Mouse (Mus musculus) large intestine, adult 2 months (tissue): ENCODE data around the gene Plch2. TPM values are rescaled to one million over a fixed set of nuclear protein-coding genes. Genes with fewer than 3 reads are reported as not detected.
"Not testable (repeated sequence)": the region's sequence is repeated elsewhere in the genome, so short reads cannot be mapped to it uniquely, and the experiment has no call there.

Experiments
- DNase-seq: peaks from one replicate; pipeline ENCODE4 v3.0.0-alpha.2; 2012; ENCODE audit warnings: low read depth, low spot score
- WGBS: fragments of 180-500 bp; shearing (Covaris S2); methylation state at CpG from one replicate; pipeline ENCODE4 v1.1.7; 2018; 5-methylcytosine and 5-hydroxymethylcytosine counted together
- polyA plus RNA-seq: library from polyadenylated mRNA; depleted of rRNA; stranded (reverse); fragments of >200 nt; gene quantifications from 2 replicates; pipeline ENCODE4 v1.2.3, GENCODE M21; 2012; rRNA removed

The Plch2 gene
- 28.5 and 45.9 TPM in 2 replicates for polyA plus RNA-seq

DNA sequence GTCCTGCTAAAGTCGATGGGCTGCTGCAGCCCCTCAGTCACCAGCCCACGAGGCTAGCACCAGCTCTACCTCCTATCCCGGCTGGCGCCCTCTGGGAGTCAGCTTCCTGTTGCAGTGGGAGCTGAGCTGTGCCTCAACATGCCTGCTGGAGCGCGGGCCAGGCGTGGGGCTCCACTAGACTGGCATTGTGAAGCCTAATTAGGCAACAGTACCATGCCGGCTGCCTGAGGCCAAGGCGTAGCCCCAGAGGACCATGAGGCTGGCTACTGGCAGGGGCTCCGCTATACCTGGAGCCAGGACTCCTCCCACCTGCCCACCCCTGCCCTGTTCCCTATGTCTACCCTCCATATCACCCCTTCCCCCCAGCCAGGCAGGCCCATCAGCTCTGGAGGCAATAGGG, at the start of gene Plch2:
Gene Plch2 (minus strand): TSS at position 61 of the 400 bp plus-strand sequence.
- no peak for DNase-seq
- 80% methylated on average over 10 of the region's 10 CpGs for WGBS

DNA sequence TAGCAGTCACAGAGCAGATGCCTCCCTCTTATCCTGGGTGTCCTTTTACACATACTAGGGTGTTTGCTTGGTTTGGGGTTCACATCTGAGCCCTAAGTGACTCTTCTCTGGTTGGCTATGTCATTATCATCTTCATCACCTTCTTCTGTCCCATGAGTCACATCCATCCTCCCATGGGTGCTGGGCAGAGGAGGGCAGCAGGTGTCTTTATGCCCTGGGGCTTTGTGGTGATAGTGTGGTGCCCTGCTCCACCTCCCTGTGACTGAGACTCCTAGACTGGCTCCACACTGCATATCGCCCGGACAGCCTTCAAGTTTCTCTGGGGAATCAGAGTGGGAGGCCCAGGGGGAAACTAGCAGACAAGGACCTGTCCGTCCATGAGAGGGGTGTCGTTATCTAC, 42.0 kb upstream of the Plch2 start:
- DNase-seq: no peak
- WGBS: 75% methylated on average over 4 of the region's 4 CpGs

DNA sequence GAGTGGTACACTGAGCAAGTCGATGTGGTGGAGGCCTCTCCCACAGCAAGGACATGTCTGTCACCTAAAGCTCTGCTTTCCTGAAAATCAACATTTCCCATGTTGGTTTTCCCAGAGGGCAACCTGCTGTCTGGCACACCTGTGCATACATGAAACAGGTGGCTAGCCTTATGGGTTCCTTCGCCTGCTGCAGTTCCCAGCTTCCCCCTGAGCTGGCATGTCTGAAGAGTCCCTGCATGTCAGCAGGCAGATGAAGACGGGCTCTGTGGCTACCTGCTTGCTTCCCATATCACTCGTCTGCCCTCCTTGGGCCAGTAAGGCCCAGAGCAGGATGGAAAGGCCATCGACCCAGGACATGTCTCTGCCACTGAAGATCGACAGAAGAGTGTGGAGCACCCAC, 40.9 kb upstream of the Plch2 start:
- DNase-seq: no peak
- 80% methylated on average over 6 of the region's 6 CpGs for WGBS

DNA sequence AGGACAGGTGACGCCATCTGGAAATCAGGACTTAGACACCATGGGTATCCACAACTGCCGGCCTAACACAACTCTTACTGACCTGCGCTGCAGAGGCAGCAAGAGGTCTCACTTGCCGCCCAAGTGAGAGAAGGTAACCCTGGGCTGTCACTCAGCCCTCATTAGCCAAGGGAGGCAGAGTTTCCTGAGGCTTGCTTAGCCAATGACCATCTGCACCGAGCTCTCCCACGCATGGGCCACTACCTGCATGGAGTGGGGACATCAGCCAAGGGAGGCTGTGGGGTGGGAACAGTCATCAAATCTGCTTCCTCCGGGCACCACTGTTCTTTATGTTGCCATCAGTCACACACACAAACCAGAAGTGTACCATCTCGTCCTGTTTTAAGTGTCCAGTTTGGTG, 39.4 kb upstream of the Plch2 start:
- DNase-seq: no peak
- WGBS: 88% methylated on average over 8 of the region's 8 CpGs

DNA sequence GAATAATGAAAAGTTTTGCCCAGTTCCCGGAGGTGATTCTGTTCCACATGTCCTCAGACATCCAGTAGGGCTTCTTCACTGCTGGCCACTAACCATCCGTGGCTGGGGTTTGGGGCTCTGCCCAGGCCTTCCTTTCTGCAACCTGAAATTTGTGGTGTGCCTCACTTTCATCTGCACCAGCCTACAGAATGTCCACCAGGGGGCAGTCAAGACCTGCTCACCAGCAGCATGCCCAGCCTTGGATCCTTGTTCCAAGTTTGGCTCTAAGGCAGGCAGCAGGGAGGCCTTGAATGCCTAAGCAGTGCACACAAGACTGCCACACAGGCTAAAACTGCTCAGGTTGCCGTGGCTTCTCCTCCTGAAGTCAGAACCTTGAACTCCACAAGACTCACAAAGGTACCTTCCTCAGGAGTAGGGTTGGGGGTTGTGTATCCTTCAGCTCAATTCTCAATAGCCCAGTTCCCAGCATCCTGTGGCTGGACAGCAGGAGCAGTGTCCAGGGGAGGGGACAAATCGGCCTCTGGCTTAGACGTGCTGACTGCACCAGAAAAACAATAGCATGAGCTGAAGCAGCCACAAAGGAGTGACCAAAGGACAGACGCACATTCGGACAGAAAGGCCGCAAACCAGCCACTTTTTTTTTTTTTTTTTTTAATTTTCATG, 38.8 kb upstream of the Plch2 start:
- WGBS: 44% methylated on average over 8 of the region's 8 CpGs
- peak; percentile 64 for DNase-seq

DNA sequence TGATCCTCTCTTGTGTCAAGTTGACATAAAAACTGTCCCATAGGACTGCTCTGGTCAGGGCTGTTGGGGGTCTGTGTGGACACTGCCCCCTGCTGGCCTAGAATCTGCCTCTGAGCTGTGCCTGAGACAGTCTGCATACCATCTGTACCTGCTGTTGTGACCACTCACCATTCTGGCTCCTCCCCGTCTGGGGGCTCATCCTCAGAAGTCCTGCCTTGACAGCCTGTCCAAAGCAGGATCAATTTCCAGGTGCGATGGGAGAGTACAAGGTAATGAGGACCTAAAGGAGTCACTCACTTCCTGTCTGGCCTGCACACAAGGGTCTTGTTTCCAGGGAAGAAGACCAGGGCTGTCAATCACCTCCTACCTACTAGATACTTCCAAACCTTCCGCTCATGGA, 38.0 kb upstream of the Plch2 start:
- 72% methylated on average over 3 of the region's 3 CpGs for WGBS
- DNase-seq: no peak

DNA sequence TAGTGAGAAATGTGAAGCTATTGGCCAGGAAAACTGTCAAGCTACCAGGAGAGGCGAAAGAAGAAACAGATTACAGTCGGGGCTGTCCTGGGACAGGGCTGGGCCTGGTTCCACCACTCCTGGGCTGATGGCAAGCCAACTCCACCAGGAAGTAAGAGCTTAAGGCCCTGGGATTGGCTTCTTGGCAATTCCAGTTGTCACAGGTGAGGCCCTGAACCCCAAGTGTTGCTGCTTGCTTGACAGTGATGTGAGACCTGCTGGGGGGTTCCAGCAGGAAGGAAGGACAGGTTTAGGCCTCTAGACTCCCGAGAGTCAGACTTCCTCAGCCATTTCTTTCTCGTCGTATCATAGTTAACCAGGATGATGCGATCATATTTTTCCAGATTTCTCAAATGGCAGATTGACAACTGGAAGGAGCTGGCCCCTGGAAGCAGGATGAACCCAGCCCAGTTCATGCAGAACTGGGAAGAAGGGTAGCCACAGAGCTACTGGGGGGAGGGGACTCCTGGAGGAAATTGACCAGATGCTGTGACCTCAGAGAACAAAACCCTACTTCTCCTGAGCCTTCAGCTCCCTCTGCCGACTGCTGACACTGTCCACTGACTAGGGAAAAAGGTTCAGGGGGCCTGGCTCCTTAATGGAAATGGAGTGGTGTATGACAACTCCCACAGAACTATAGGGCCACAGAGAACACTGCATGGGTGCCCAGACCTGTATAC, 37.0 kb upstream of the Plch2 start:
- WGBS: 76% methylated on average over 7 of the region's 7 CpGs
- DNase-seq: no peak

DNA sequence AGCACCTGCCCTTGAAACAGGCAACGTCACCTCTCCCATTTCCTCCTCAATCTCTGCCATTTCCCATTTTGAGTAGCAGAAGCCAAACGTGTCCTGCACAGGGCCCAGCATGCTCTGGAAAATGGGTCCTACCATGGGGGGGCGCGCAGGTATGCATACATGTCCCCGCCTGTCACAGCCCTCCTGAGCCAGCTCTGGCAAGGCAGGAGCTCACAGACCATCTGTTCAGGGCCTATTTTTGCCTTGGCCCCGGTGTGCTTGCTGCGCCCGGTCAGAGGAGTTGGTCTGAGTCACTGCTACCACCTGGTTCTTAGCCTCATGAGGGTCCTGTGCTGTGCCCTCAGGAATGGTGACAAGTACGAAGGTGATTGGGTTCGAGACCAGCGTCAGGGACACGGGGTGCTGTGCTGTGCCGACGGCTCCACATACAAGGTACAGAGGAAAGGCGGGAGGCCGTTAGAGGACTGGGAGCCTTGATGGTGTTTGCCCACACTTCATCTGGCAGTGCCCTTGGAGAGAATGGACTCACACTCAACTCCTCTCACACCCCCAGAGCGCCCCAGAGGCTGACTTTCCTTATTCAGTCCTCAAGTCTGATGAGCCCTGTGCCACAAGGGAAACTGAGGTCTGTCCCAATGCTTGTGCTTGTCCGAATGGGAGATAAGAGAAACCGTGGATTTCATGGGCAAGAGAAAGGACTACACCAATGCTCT, 36.3 kb upstream of the Plch2 start:
- 95% methylated on average over 19 of the region's 19 CpGs for WGBS
- DNase-seq: no peak

DNA sequence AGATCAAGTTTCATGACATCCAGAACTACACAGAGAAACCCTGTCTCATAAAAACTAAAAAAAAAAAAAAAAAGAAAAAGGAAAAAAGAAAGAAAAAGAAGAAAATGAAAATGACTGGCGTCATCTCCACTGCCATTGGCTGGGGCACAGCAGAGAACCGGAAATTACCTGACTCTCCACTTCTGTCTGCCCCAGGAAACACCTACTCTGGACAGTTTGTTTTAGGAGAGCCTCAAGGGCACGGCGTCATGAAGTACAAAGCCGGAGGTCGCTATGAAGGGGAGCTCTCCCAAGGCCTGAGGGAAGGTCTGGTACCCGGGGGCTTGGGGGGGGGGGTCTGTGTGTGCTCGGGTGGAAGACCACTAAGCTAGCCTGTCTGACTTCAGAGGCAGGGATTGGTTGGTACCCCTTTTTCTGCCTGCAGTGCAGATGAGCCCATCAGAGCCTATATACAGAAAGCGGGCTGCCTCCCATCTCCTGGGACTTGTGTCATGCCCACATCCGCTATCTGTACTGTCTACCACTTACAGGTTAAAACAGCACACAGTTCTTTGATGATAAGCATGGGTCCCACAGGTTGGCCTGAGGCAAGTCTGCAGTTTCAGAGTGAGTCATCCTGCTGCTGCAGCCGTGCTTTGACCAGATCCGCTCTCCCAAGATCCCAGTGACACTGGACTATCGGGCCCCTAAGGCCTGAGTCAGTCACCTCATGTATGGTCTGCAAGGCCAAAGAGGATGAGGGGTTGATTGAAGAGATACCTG, 34.3 kb upstream of the Plch2 start:
- no peak for DNase-seq
- WGBS: 90% methylated on average over 13 of the region's 13 CpGs

DNA sequence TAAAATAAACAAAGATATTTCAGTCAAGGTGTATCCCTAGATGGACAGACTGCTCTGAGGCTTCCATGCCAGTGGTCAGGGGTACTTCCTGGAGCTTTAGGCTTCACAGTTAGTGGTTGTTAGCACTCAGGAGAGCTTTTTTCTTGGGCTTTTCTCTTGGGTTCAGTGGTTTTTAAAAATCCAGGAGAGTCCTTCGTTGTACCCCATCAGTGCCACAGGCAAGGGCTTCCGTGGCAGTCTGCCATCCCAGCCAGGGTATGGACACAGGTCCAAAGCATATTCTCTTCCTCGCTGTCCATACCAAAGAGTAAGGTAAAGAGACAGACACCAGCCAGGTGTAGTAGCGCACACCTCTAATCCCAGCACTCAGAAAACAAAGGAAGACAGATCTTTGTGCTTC, 33.6 kb upstream of the Plch2 start:
- 95% methylated on average over 4 of the region's 4 CpGs for WGBS
- DNase-seq: no peak

DNA sequence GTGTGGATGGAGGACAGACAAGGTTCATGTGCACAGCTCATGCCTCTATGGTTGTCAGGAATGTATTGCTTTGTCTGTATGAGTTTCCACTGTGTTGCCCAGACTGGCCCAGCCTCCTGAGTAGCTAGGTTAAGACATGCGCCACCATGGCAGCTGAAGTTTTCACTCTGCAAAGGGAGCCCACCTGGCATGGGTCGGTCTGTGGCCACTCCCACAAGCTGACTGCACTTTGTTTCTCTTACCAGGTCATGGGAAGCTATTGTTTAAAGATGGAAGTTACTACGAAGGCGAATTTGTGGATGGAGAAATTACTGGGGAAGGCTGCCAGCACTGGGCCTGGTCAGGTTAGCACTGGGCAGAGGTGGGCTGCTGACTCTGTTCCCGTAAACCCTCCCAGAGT, 32.7 kb upstream of the Plch2 start:
- no peak for DNase-seq
- WGBS: 91% methylated on average over 5 of the region's 5 CpGs

DNA sequence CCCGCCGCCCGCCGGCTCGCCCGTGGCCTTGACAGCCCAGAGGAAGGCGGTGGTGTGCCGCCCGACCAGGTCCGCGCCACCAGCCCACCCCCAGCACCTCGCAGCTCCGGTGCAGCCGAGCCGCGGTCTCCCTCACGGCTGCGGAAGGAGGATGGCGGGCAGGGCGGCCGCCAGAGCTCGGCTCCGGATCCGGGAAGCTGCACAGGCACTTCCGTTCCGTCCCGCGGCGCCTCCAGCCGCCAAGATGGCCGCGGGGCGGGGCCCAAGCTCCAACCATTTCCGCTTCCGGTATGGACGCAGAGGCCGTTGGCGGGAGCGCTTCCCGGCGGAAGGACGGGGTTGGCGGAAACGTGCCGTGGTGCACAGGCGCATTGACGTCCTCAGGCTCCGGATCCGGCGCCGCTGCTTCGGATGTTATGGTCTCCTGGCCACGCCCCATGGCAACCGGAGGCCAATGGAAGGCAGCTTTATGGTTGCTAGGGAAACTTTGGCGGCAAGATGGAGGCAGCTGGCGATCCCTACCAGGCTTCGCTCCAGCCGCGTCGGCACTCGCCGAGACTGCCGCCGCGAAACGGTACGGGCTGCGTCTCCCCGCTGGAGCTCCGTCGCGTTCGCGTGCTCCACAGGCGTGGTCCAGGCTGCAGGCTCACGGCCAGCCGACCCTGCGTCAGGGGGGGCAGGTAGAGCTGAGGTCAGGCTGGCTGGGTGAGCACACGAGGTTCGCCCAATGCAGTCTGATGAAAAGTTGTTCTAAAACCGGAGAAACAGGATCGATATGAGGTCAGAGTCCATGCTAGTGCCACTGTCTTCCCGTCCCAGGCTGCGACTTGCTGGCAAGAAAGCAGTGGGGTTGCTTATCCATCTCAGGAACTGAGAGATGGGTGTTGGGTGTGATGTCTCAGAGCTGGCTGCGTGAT, 29.8 kb upstream of the Plch2 start, which contains the start of the genes Rer1 and Morn1:
Gene Rer1 (minus strand): TSS at position 275 of the 917 bp plus-strand sequence.
Gene Morn1 (plus strand): TSS at position 470 of the 917 bp plus-strand sequence.
- under 1% methylated on average over 85 of the region's 85 CpGs for WGBS
- peak; percentile 95 for DNase-seq

DNA sequence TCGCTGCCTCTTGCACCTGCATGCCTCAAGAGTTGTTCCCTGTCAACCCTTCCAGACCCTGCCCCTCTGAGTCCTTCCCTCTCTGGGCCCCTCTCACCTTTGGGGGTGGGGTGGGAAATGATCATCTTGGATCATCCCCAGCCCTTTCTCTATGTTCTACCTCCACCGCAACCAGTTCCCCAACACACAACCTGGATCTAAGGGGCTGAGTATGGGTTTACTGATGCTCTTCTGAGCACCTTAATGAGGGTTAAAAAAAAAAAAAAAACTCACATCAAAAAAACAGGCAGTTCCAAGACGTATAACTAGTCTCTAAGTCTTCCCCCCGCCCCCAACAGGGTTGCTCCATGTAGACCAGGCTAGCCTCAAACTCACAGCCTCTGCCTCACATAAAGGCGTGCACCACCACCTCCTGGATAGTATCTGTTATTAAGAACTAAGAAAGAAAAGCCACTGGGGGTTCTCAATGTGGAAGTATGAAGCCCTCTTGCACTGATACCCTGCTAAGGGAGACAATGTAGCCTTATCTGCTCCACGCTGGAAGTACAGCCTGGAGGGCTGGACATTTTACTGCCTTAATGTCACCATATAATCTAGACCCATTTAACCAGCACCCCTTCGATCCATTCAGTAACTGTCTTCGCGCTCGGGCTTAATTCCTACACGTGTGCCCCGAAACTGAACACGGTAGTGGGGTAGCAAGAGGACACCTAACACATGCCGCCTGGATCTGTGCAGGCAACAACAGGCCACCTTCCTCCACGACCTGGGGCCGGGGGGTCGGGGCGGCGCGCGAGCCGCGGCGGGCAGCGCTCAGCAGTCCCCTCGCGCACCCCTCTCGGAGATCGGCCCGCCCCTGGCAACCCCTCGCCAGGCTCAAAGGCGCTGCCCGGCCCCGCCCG, 28.9 kb upstream of the Plch2 start:
- 3% methylated on average over 35 of the region's 35 CpGs for WGBS
- DNase-seq: no peak

DNA sequence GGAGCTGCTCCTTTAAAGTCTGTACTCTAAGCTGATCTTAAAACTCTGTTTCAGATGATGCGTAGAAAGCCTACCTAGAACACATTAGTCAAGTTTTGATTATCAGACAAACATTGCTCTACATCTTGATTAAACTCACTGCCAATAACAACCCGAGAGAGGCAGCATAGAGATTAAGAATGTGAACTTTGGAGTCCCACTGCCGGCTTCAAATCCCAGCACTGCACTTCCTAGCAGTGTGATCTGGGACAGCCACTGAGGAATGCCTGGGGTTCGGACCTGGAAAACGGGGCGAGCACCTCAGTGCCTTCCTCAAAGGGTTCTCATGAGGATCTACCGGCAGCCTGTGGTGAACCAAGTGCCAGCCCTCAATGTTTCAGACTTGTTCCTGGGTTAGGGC, 27.8 kb upstream of the Plch2 start:
- WGBS: 34% methylated on average over 7 of the region's 7 CpGs
- no peak for DNase-seq

DNA sequence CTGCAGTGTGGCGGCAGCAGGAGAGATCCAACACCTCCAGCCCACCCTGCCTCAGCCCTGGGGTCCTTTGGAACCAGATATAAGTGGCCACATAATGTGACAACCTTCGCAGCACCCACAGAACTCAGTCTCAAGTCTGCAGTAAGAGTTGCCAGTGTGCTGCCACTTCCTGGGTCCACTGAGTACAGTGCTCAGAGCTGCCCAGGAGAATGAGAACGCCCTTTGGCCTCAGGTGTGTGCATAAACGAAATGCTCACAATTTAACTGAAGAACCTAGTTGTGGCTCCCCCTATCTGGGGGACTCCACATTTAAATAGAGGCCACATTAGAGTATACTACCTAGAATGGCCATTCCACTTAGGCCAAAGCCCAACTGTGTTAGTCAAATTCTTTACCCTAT, 27.0 kb upstream of the Plch2 start:
- DNase-seq: no peak
- 41% methylated on average over 4 of the region's 4 CpGs for WGBS

DNA sequence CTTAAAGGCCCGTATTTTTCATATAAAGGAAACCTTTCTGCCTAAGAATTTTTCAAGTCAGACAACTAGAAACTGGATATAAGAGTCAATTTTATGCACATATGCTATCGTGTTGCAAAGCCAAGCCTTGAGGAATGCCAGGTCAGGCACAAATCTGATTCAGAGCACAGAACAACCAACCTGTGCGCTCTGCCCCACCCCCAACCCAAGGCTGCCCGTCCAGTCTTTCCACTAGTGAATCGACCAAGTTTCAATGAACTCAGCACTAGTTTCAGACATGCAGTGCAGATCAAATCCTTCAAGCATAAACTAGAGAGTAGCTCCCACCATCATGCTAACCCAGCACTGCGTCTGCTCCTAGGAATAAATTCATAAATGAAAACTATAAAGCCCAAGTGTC, 23.1 kb upstream of the Plch2 start:
- WGBS: 64% methylated on average over 6 of the region's 6 CpGs
- DNase-seq: no peak

DNA sequence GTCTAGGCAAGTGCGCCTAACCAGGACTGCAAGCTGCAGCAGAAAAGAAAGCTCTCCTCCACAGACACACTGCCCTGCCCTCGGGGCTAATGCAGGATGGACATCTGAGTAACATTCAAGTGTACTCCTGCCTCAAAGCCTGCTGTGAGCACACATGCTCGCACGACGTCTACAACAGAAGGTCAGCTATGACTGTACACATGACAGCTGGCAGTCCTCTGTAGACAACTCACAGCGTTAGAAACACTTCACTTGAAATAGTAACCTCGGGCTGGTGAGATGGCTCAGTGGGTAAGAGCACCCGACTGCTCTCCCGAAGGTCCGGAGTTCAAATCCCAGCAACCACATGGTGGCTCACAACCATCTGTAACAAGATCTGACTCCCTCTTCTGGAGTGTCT, 22.2 kb upstream of the Plch2 start:
- DNase-seq: not testable (repeated sequence)
- WGBS: 80% methylated on average over 10 of the region's 10 CpGs

DNA sequence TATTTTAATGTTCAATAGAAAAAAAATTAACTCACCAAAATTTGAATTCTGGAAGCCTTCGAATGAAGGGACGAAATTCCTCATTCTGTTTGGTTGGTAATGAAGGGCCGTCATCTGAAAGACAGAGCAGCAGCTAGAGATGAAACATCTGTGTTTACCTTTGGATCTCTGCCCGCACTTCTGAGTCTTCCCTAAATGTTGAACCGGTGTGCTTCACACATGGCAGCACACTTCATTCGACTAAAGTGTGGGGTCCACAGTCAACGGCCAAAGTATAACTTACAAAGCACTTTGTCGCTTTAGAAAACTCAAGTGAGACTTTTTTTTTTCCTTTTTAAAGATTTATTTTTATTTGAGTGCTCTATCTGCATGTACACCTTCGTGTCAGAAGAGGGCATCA, 20.1 kb upstream of the Plch2 start:
- no peak for DNase-seq
- 64% methylated on average over 9 of the region's 9 CpGs for WGBS
